Mouse (Mus musculus) cerebellum, adult 2 months (tissue): ENCODE measurements around the gene Rps21.

Experiments
- CTCF ChIP-seq: fragments of 200-500 bp; IDR thresholded peaks from 2 replicates; pipeline ENCODE4 v1.5.1; 2011; ENCODE audit warnings: low read depth, mild to moderate bottlenecking, control low read depth, low read length, moderate library complexity, borderline replicate concordance; ENCODE audit not compliant: insufficient read depth
- POLR2A ChIP-seq: fragments of 200-500 bp; IDR thresholded peaks from 2 replicates; pipeline ENCODE4 v1.6.1; 2011; ENCODE audit warnings: low read length, control low read depth, borderline replicate concordance; ENCODE audit not compliant: insufficient read depth

DNA sequence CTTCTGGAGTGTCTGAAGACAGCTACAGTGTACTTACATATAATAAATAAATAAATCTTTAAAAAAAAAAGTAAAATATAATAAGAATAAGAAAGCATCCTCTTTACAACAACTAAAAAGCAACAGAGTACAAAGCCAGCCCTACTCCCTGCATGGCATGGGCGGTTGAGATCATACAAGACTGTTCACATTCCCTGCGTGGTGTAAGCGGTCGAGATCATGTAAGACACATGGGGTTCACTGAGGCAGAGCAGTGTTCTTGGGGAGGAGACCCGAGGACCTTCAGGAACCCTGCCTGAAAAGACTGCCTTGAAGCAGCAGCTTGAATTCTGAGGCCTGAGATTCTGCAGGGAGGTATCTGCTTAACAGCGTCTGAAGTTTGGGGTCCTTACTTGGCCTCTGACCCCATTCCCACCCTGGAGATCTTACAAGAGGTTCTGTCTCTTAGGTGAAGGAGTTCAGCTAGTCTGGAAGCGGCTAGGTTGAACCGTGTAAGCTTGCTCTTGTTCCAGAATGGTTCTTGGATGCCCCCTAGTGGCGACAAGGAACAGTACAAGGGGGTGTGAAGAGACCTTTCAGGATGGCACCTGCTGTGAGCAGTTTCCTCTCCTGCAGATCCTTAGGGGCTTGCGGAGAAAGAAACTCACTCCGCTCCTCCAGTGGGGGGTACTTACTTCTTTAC lies 6.1 kb upstream of the Rps21 start:
- peak; percentile 91 for TF ChIP-seq CTCF
- no peak for TF ChIP-seq POLR2A
